Mouse (Mus musculus) bone marrow macrophage, adult 2 months (primary cell): ENCODE measurements around the gene Erc1. TPM values are rescaled to one million over a fixed set of nuclear protein-coding genes. Genes with fewer than 3 reads are reported as not detected.
"Not testable (repeated sequence)": the region's sequence is repeated elsewhere in the genome, so short reads cannot be mapped to it uniquely, and the experiment has no call there.

Source experiments
- H3K27ac ChIP-seq: 2 replicates; pipeline ENCODE4 v1.5.1; 2012; ENCODE audit warnings: low read depth, low read length; ENCODE audit not compliant: insufficient read depth
- H3K4me1 ChIP-seq: 2 replicates; pipeline ENCODE4 v1.6.1; 2012; ENCODE audit warnings: low read length; ENCODE audit not compliant: control insufficient read depth, insufficient read depth
- H3K4me3 ChIP-seq: 2 replicates; pipeline ENCODE4 v1.5.1; 2012; ENCODE audit warnings: mild to moderate bottlenecking, low read length, moderate library complexity; ENCODE audit not compliant: insufficient read depth
- CTCF ChIP-seq: IDR thresholded peaks from 2 replicates; pipeline ENCODE4 v1.5.1; 2012; ENCODE audit warnings: low read depth, mild to moderate bottlenecking, low read length, moderate library complexity
- POLR2A ChIP-seq: IDR thresholded peaks from 2 replicates; pipeline ENCODE4 v1.6.1; 2012; ENCODE audit warnings: mild to moderate bottlenecking, low read depth, low read length, borderline replicate concordance
- polyA plus RNA-seq: library from polyadenylated mRNA; stranded (reverse); fragments of >200 nt; gene quantifications from 2 replicates; pipeline ENCODE4 v1.2.4, GENCODE M21; 2012; ENCODE audit not compliant: missing spikeins, insufficient read depth, insufficient read length

The Erc1 gene
- polyA plus RNA-seq, 1 experiment, result 9.9 TPM

- TF ChIP-seq CTCF (no peak), POLR2A (no peak)
Measured at GRCm38 (mm10) chr6:119674201-119674810, 173.7 kb downstream of the Erc1 start.

GRCm38 (mm10) chr6:119669746-119670145, 178.2 kb downstream of the Erc1 start:
- TF ChIP-seq CTCF, result no peak
- TF ChIP-seq POLR2A, result no peak
- no peak overlapping the region for H3K27ac ChIP-seq

More at GRCm38 (mm10) chr6:119674201-119674810, 173.7 kb downstream of the Erc1 start:
- Histone ChIP-seq H3K4me1 (no peaks in the 10 kb centered on the region), H3K4me3 (no peak overlapping the region), H3K27ac (no peak overlapping the region)

GRCm38 (mm10) chr6:119662936-119663335, 185.0 kb downstream of the Erc1 start:
- no peaks in the 10 kb centered on the region for H3K4me1 ChIP-seq
- no peak for TF ChIP-seq CTCF
- no peak for TF ChIP-seq POLR2A
- H3K27ac ChIP-seq, result no peak overlapping the region
- no peak overlapping the region for H3K4me3 ChIP-seq

More at GRCm38 (mm10) chr6:119669746-119670145, 178.2 kb downstream of the Erc1 start:
- Histone ChIP-seq H3K4me1 (no peaks in the 10 kb centered on the region), H3K4me3 (no peak overlapping the region)

- no peak for TF ChIP-seq CTCF
- H3K4me1 ChIP-seq, result no peaks in the 10 kb centered on the region
- H3K4me3 ChIP-seq, result no peak overlapping the region
- no peak overlapping the region for H3K27ac ChIP-seq
Measured at GRCm38 (mm10) chr6:119661081-119661493, 186.9 kb downstream of the Erc1 start.

GRCm38 (mm10) chr6:119658441-119658840, 189.5 kb downstream of the Erc1 start:
- Histone ChIP-seq H3K27ac (no peak overlapping the region), H3K4me3 (no peak overlapping the region), H3K4me1 (no peaks in the 10 kb centered on the region)
- TF ChIP-seq POLR2A (no peak), CTCF (no peak)

- H3K27ac ChIP-seq, result no peak overlapping the region
- TF ChIP-seq POLR2A, result no peak
- TF ChIP-seq CTCF, result no peak
- no peaks in the 10 kb centered on the region for H3K4me1 ChIP-seq
- H3K4me3 ChIP-seq, result no peak overlapping the region
Measured at GRCm38 (mm10) chr6:119657418-119658178, 190.4 kb downstream of the Erc1 start.

- H3K27ac ChIP-seq, H3K4me3 ChIP-seq, H3K4me1 ChIP-seq: not testable (repeated sequence)
Measured at GRCm38 (mm10) chr6:119654777-119655176, 193.2 kb downstream of the Erc1 start.

- no peak overlapping the region for H3K27ac ChIP-seq
- TF ChIP-seq POLR2A (no peak), CTCF (no peak)
- no peak overlapping the region for H3K4me3 ChIP-seq
- H3K4me1 ChIP-seq, result 0 out of 2 replicates have a peak, but pooled peaks cover 2% of the 10 kb centered on the region
Measured at GRCm38 (mm10) chr6:119643880-119644460, 204.0 kb downstream of the Erc1 start.

- Histone ChIP-seq H3K4me3 (no peak overlapping the region), H3K27ac (no peak overlapping the region), H3K4me1 (0 out of 2 replicates have a peak, but pooled peaks cover 2% of the 10 kb centered on the region)
- TF ChIP-seq CTCF (no peak), POLR2A (no peak)
Measured at GRCm38 (mm10) chr6:119643178-119643728, 204.7 kb downstream of the Erc1 start.

- 0 out of 2 replicates have a peak, but pooled peaks cover 2% of the 10 kb centered on the region for H3K4me1 ChIP-seq
- H3K27ac ChIP-seq, result no peak overlapping the region
- H3K4me3 ChIP-seq, result no peak overlapping the region
- TF ChIP-seq CTCF (no peak), POLR2A (no peak)
Measured at GRCm38 (mm10) chr6:119642718-119643117, 205.2 kb downstream of the Erc1 start.
